Mouse (Mus musculus) limb, embryonic 10.5 days (tissue): Measurements from ENCODE around the gene Prox2. TPM values are rescaled to one million over a fixed set of nuclear protein-coding genes. Genes with fewer than 3 reads are reported as not detected.

ENCODE experiments used
- DNase-seq: peaks from one replicate; pipeline ENCODE4 v3.0.0-alpha.2; 2017; ENCODE audit warnings: low spot score
- H3K27ac ChIP-seq: fragments of 300-500 bp; sonication (generic); 2 replicates; pipeline ENCODE4 v1.5.1; 2016; ENCODE audit warnings: mild to moderate bottlenecking
- H3K27me3 ChIP-seq: fragments of 300-500 bp; sonication (generic); 2 replicates; pipeline ENCODE4 v1.6.1; 2016; ENCODE audit warnings: low read depth, mild to moderate bottlenecking; ENCODE audit not compliant: poor library complexity, severe bottlenecking
- H3K36me3 ChIP-seq: fragments of 300-500 bp; sonication (generic); 2 replicates; pipeline ENCODE4 v1.6.1; 2016; ENCODE audit warnings: mild to moderate bottlenecking, moderate library complexity
- H3K4me1 ChIP-seq: fragments of 300-500 bp; sonication (generic); 2 replicates; pipeline ENCODE4 v1.6.1; 2016
- H3K4me3 ChIP-seq: fragments of 300-500 bp; sonication (generic); 2 replicates; pipeline ENCODE4 v1.5.1; 2016; ENCODE audit warnings: mild to moderate bottlenecking, moderate library complexity
- H3K9me3 ChIP-seq: fragments of 300-500 bp; sonication (generic); replicated peaks from 2 replicates; pipeline ENCODE4 v1.6.1; 2016; ENCODE audit warnings: mild to moderate bottlenecking
- WGBS: fragments of 180-500 bp; shearing (Covaris S2); methylation state at CpG from one replicate; pipeline ENCODE4 v1.1.7; 2016; 5-methylcytosine and 5-hydroxymethylcytosine counted together
- polyA plus RNA-seq: library from polyadenylated mRNA; unstranded; fragments of >200 nt; fragmentation: Nextera tagmentation; extraction: Ambion mirVana; gene quantifications from 2 replicates; pipeline ENCODE4 v1.2.1, GENCODE M21; 2016

The Prox2 gene
- polyA plus RNA-seq, 1 experiment from 2014 or later = 2.7 TPM

GRCm38 (mm10) chr12:85123108-85123530 lies 12.6 kb upstream of the Prox2 start:
- H3K9me3 ChIP-seq = no peaks in the 10 kb centered on the region
- DNase-seq = no peak
- no peak overlapping the region for H3K27ac ChIP-seq
- WGBS = 97% methylated on average over 9 of the region's 9 CpGs
- no peaks in the 10 kb centered on the region for H3K4me1 ChIP-seq
- peaks cover 100% of the 10 kb centered on the region for H3K36me3 ChIP-seq
- no peak overlapping the region for H3K4me3 ChIP-seq
- no peaks in the 10 kb centered on the region for H3K27me3 ChIP-seq

- Histone ChIP-seq H3K36me3 (peaks cover 99% of the 10 kb centered on the region), H3K9me3 (no peaks in the 10 kb centered on the region), H3K27me3 (no peaks in the 10 kb centered on the region), H3K27ac (no peak overlapping the region), H3K4me1 (no peaks in the 10 kb centered on the region), H3K4me3 (no peak overlapping the region)
- 94% methylated on average over 9 of the region's 9 CpGs for WGBS
- DNase-seq = no peak
These were observed 11.4 kb upstream of the Prox2 start for GRCm38 (mm10) chr12:85121806-85122459.

DNA sequence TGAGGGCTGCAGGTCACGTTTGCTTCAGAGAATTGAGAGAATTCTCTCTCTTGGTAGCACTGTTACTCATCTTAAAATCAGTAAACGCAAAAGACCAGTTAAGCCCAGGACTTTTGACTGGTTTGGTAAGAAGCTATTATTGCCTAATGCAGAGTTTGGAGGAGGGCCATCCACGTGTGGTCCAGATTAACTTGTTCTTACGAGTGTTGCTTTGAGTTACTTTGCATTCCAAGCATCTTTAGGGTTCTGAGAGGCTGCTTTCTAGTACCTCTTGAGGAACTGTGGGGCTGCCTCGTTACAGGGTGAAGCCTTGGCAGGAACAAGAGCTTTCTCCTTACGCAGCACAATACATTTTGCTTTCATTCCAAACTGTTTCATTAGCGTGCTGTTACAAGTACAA lies 5.1 kb upstream of the Prox2 start:
- Histone ChIP-seq H3K9me3 (no peaks in the 10 kb centered on the region), H3K36me3 (peaks cover 68% of the 10 kb centered on the region), H3K4me3 (no peak overlapping the region), H3K27ac (no peak overlapping the region), H3K27me3 (no peaks in the 10 kb centered on the region), H3K4me1 (peaks cover 15% of the 10 kb centered on the region)
- no peak for DNase-seq
- 81% methylated on average over 7 of the region's 7 CpGs for WGBS

- 100% methylated on average over 3 of the region's 3 CpGs for WGBS
- Histone ChIP-seq H3K9me3 (no peaks in the 10 kb centered on the region), H3K36me3 (peaks cover 51% of the 10 kb centered on the region), H3K27me3 (0 out of 2 replicates have a peak, but pooled peaks cover 6% of the 10 kb centered on the region), H3K27ac (no peak overlapping the region), H3K4me1 (peaks cover 25% of the 10 kb centered on the region), H3K4me3 (no peak overlapping the region)
- no peak for DNase-seq
These were observed 3.4 kb upstream of the Prox2 start for GRCm38 (mm10) chr12:85113917-85114316.

DNA sequence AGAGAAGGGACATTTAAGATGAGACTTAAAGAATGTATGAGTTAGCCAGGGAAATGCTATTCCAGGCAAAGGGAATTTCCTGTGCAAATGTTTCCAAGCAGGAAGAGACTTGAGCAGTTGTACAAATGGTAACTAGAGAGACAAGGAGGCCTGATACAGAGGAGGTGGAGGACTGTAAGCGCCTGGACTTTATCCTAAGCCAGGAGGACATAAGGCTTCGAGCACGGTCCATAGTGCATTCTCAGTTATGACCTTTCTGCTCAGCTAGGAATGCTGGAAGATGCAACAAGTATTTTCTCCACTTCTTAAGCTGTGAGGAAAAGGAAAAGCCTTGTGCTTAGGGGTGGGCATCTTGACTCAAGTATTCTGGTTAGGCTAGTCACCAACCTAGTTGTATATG lies 2.8 kb upstream of the Prox2 start:
- no peak for DNase-seq
- Histone ChIP-seq H3K4me1 (peaks cover 25% of the 10 kb centered on the region), H3K27ac (no peak overlapping the region), H3K9me3 (no peaks in the 10 kb centered on the region), H3K4me3 (no peak overlapping the region), H3K36me3 (peaks cover 45% of the 10 kb centered on the region), H3K27me3 (0 out of 2 replicates have a peak, but pooled peaks cover 8% of the 10 kb centered on the region)
- WGBS = 95% methylated on average over 3 of the region's 3 CpGs

- peaks cover 25% of the 10 kb centered on the region for H3K4me1 ChIP-seq
- H3K27me3 ChIP-seq = 0 out of 2 replicates have a peak, but pooled peaks cover 8% of the 10 kb centered on the region
- WGBS = 91% methylated on average over 7 of the region's 7 CpGs
- no peaks in the 10 kb centered on the region for H3K9me3 ChIP-seq
- DNase-seq = no peak
- no peak overlapping the region for H3K27ac ChIP-seq
- 0 out of 2 replicates have a peak overlapping the region, but pooled peaks have one; percentile 94 for H3K4me3 ChIP-seq
- peaks cover 38% of the 10 kb centered on the region for H3K36me3 ChIP-seq
These were observed 2.1 kb upstream of the Prox2 start for GRCm38 (mm10) chr12:85112550-85113251.

- 0 out of 2 replicates have a peak, but pooled peaks cover 8% of the 10 kb centered on the region for H3K27me3 ChIP-seq
- no peaks in the 10 kb centered on the region for H3K9me3 ChIP-seq
- no peak for DNase-seq
- peak overlapping the region; percentile 94 for H3K4me3 ChIP-seq
- peaks cover 20% of the 10 kb centered on the region for H3K36me3 ChIP-seq
- 17% methylated on average over 18 of the region's 18 CpGs for WGBS
- H3K4me1 ChIP-seq = peaks cover 35% of the 10 kb centered on the region
- H3K27ac ChIP-seq = peak overlapping the region; percentile 95
These were observed 405 bp downstream of the Prox2 start for GRCm38 (mm10) chr12:85110011-85110697.

DNA sequence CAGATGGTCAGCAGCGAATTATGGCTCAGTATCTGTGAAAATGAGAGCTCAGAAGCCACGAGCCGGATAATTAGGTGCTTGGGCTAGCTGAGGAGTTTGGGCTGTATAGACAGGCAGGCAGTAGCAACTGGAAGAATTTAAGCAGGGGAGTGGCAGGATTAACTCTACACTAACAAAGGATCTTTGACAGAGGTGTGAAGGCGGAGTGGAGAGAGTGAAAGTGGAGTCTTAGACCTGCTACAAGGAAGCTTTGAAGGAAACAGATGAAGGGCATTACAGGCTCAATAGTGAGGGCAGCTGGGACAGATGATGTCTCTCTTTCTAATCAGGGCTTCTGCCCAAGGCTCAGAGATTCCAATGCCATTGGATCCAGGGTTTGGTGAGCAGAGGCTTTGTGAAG lies 1.1 kb downstream of the Prox2 start:
- no peak for DNase-seq
- H3K27ac ChIP-seq = no peak overlapping the region
- peak overlapping the region; percentile 94 for H3K4me3 ChIP-seq
- peaks cover 35% of the 10 kb centered on the region for H3K4me1 ChIP-seq
- 43% methylated on average over 4 of the region's 4 CpGs for WGBS
- peaks cover 13% of the 10 kb centered on the region for H3K36me3 ChIP-seq
- no peaks in the 10 kb centered on the region for H3K9me3 ChIP-seq
- H3K27me3 ChIP-seq = 0 out of 2 replicates have a peak, but pooled peaks cover 8% of the 10 kb centered on the region

- Histone ChIP-seq H3K9me3 (no peaks in the 10 kb centered on the region), H3K4me1 (peaks cover 35% of the 10 kb centered on the region), H3K27ac (no peak overlapping the region), H3K27me3 (0 out of 2 replicates have a peak, but pooled peaks cover 8% of the 10 kb centered on the region), H3K4me3 (no peak overlapping the region), H3K36me3 (peaks cover 10% of the 10 kb centered on the region)
- DNase-seq = no peak
- WGBS = 67% methylated on average over 3 of the region's 3 CpGs
These were observed 1.9 kb downstream of the Prox2 start for GRCm38 (mm10) chr12:85108643-85109042.

GRCm38 (mm10) chr12:85106292-85106691 lies 4.3 kb downstream of the Prox2 start:
- 0% methylated on average over 8 of the region's 8 CpGs for WGBS
- no peak overlapping the region for H3K27ac ChIP-seq

GRCm38 (mm10) chr12:85104789-85105188 lies 5.8 kb downstream of the Prox2 start:
- no peak for DNase-seq
- Histone ChIP-seq H3K4me3 (no peak overlapping the region), H3K9me3 (no peaks in the 10 kb centered on the region), H3K36me3 (no peaks in the 10 kb centered on the region), H3K27ac (no peak overlapping the region), H3K27me3 (0 out of 2 replicates have a peak, but pooled peaks cover 8% of the 10 kb centered on the region), H3K4me1 (peaks cover 20% of the 10 kb centered on the region)
- WGBS = 90% methylated on average over 8 of the region's 8 CpGs

More at GRCm38 (mm10) chr12:85106292-85106691, 4.3 kb downstream of the Prox2 start:
- no peaks in the 10 kb centered on the region for H3K36me3 ChIP-seq
- H3K4me1 ChIP-seq = peaks cover 23% of the 10 kb centered on the region
- 0 out of 2 replicates have a peak, but pooled peaks cover 8% of the 10 kb centered on the region for H3K27me3 ChIP-seq
- H3K4me3 ChIP-seq = peak overlapping the region; percentile 37
- H3K9me3 ChIP-seq = no peaks in the 10 kb centered on the region
- DNase-seq = peak; percentile 46

DNA sequence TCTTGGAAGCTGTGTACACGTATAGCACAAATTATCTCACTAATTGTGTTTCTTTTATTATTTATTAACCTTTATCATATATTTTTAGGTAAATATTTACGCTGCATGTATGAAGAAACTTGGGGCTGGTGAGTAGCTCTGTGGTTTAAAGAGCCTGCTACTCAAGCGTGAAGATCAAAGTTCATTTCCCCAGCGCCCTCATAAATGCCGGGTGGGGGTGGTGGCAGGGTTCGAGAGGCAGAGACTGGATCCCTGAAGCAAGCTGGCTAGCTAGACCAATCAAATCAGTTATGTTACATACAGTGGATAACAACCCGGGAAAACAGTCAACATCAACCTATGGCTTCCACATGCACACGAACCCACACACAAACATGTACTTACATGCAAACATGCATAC lies 7.5 kb downstream of the Prox2 start:
- Histone ChIP-seq H3K36me3 (no peaks in the 10 kb centered on the region), H3K4me1 (peaks cover 13% of the 10 kb centered on the region), H3K4me3 (no peak overlapping the region), H3K27me3 (no peaks in the 10 kb centered on the region), H3K9me3 (no peaks in the 10 kb centered on the region), H3K27ac (no peak overlapping the region)
- 79% methylated on average over 8 of the region's 8 CpGs for WGBS
- no peak for DNase-seq
